Mouse (Mus musculus) megakaryocyte, embryonic 14.5 days (primary cell): ENCODE data around the gene Med19. TPM values are rescaled to one million over a fixed set of nuclear protein-coding genes. Genes with fewer than 3 reads are reported as not detected.
"Not testable (repeated sequence)": the region's sequence is repeated elsewhere in the genome, so short reads cannot be mapped to it uniquely, and the experiment has no call there.

ENCODE experiments used
- H3K27me3 ChIP-seq: replicated peaks from 2 replicates; pipeline ENCODE3; 2012; ENCODE audit warnings: inconsistent platforms
- H3K36me3 ChIP-seq: replicated peaks from 2 replicates; pipeline ENCODE3; 2012; ENCODE audit warnings: low read length, inconsistent platforms, mixed read lengths
- H3K4me1 ChIP-seq: 2 replicates; pipeline ENCODE4 v1.6.1; 2012; ENCODE audit warnings: inconsistent platforms
- H3K4me3 ChIP-seq: replicated peaks from 2 replicates; pipeline ENCODE3; 2012; ENCODE audit warnings: moderate library complexity, mild to moderate bottlenecking, inconsistent platforms
- H3K9me3 ChIP-seq: 2 replicates; pipeline ENCODE4 v1.6.1; 2012; ENCODE audit warnings: inconsistent platforms
- FLI1 ChIP-seq: IDR thresholded peaks from 2 replicates; pipeline ENCODE4 v1.6.1; 2012; ENCODE audit warnings: low read length, inconsistent platforms, mixed read lengths
- GATA1 ChIP-seq: IDR thresholded peaks from 3 replicates; pipeline ENCODE4 v1.6.1; 2012; ENCODE audit warnings: mixed read lengths, low read length, inconsistent platforms, borderline replicate concordance
- polyA plus RNA-seq: library from polyadenylated mRNA; stranded (reverse); fragments of >175 nt; gene quantifications from 2 replicates; pipeline ENCODE4 v1.2.3, GENCODE M21; 2012; ENCODE audit warnings: low replicate concordance; ENCODE audit not compliant: insufficient read depth

The Med19 gene
- polyA plus RNA-seq, 1 experiment: 9.7 TPM

DNA sequence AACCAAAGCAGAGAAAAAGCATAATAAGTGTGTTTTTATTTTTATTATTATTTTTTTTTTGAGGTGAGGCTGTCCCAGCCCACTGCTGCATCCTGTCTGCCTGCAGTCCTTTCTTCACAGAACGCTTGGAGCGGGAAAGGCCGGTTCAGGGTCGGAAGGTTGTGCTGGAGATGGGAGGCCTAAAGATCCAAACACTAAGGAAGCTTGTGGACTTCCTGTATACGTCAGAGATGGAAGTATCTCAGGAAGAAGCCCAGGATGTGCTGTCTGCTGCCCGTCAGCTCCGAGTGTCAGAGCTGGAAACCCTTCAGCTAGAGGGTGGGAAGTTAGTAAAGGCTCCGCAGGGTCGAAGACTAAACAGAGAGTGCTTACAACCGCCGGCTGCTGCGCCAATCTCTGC, 12.1 kb upstream of the Med19 start:
- no peak overlapping the region for H3K4me3 ChIP-seq
- TF ChIP-seq FLI1 (no peak), GATA1 (no peak)
- H3K9me3 ChIP-seq: no peaks in the 10 kb centered on the region
- H3K27me3 ChIP-seq: no peaks in the 10 kb centered on the region
- peaks cover 28% of the 10 kb centered on the region for H3K4me1 ChIP-seq
- no peaks in the 10 kb centered on the region for H3K36me3 ChIP-seq

DNA sequence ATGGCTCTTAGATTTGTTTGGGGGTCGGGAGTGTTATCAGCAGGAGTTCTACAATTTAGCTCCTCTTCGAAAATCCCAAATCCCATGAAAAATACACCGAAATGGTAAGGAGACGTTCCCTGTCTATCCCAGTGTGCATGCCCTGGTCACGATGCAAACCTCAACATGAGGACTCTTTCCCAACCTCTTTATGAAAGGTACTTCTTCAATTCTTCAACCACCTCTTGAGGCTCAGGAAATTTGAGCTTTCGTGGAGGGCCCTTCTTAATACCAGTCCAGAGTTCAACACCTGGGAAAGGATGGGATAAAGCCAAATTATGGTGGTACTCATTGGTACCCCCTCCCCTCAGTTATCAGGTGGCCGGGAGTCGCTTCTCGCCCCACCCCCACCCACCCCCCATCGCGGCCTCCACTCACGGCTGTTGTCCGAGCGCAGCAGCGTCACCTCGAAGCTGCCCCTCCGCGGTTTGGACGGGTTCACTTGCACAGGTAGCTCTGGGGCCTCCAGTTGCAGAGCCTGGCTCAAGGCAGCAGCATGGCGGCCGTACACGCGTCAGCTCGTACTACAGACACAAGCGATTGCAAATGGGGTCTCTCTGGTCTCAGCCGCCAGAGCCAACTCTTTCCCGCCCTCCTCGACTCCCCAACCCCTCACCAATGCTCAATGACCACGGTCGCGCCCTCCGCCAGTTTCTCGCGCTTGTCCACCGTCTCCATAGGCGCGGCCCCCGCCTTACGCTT, 8.2 kb upstream of the Med19 start:
- no peaks in the 10 kb centered on the region for H3K27me3 ChIP-seq
- TF ChIP-seq GATA1: no peak
- no peak for TF ChIP-seq FLI1
- peaks cover 26% of the 10 kb centered on the region for H3K36me3 ChIP-seq
- peaks cover 29% of the 10 kb centered on the region for H3K4me1 ChIP-seq
- H3K4me3 ChIP-seq: peak overlapping the region; percentile 97
- no peaks in the 10 kb centered on the region for H3K9me3 ChIP-seq

DNA sequence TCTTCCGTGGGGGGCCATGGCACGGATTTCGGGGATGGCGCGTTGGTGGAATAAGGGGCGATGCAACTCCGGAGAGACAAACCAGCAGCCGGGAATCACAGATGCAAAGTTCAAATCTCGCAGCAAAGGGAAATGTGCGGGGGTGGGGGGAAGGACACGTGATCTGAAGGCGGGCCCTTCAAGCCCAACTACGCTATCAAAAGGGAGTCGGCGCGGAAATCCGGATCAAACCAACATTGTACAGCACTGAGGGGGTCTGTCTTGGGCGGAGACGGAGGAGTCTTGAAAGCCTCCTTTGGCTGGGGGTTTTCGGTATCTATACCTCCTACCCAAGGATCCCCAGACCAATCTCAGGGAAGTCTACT, 7.7 kb upstream of the Med19 start, which contains the start of gene Selenoh:
Selenoh (minus strand) TSS at position 202 of the 365 bp plus-strand sequence.
- TF ChIP-seq FLI1: no peak
- H3K27me3 ChIP-seq: no peaks in the 10 kb centered on the region
- peak within 1 kb of the TSS; percentile 97 for H3K4me3 ChIP-seq
- no peaks in the 10 kb centered on the region for H3K9me3 ChIP-seq
- H3K36me3 ChIP-seq: peaks cover 32% of the 10 kb centered on the region
- peaks cover 29% of the 10 kb centered on the region for H3K4me1 ChIP-seq

DNA sequence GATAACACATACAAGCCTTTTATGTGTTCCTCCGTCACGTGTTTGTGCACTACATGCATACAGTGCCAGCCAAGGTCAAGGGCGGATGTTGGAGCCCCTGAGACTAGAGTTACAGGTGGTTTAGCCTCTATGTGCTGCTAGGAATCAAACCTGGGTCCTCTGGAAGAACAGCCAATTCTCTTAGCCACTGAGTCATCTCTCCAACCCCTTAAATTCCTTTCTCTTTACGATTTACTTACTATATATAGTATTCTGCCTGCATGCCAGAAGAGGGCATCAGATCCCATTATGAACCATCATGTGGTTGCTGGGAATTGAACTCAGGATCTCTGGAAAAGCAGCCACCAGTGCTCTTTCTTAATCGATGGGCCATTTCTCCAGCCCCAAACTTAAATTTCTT, 6.7 kb upstream of the Med19 start:
- not testable (repeated sequence) for H3K27me3 ChIP-seq

DNA sequence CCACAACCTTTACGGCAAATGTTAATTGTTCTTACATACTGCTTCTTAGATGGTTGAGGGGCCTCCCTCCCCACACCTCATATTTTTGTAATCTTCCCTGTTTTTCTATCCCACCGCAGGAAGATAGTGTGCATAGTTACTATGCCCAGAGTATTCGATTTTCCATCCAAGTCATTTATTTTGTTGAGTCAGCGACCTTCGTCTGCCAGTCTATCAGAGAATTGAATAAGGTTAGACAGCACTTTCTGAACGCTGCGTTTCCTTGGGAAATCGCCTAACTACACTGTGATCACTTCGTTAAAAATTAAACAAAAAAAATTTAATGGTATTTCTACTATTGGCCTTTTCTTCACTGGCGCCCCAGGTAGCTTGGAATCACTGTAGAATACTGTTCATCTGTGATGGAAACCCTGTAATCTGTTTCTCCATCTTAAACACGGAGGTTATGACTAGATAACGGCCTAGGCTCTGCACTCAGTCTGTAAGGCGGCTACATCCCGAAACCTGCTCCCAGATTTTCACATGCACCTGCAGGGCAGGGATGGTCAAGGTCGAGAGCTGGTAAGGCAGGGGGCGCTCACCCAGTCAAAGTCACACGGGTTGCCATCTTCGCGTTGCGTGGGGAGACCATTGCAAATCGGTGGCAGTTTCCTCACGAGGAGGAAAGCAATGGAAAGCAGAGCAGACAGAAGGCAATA, 783 bp upstream of the Med19 start:
- TF ChIP-seq FLI1: no peak
- TF ChIP-seq GATA1: no peak
- Histone ChIP-seq H3K4me1 (peaks cover 31% of the 10 kb centered on the region), H3K27me3 (no peaks in the 10 kb centered on the region), H3K9me3 (no peaks in the 10 kb centered on the region), H3K36me3 (peaks cover 47% of the 10 kb centered on the region), H3K4me3 (peak overlapping the region; percentile 94)

More for the DNA sequence above, 6.7 kb upstream of the Med19 start:
- not testable (repeated sequence) for H3K4me3 ChIP-seq, H3K9me3 ChIP-seq
- Histone ChIP-seq H3K36me3 (peaks cover 40% of the 10 kb centered on the region), H3K4me1 (peaks cover 31% of the 10 kb centered on the region)

DNA sequence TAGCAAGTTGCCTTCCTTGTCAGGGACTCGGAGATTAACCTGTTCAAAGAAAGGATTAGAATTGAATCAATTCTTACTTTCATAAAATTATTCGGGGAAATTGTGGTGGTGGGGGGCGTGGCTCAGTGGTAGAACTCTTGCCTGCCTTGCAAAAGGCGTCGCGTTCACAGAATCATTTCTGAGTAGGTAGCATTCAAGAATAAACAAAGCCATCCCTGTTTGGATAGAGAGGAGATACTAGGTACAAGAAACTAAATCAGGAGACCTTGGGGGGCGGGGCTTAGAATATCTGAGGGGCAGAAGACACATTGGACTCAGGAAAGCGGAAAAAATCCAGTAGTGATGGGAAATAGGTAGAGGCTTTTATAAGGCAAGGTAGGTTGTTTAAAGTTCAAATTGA, 814 bp downstream of the Med19 start, which contains the start of gene Tmx2:
Tmx2 (minus strand) TSS at position 125 of the 400 bp plus-strand sequence.
- Histone ChIP-seq H3K4me1 (peaks cover 37% of the 10 kb centered on the region), H3K27me3 (no peaks in the 10 kb centered on the region), H3K36me3 (peaks cover 43% of the 10 kb centered on the region), H3K4me3 (peak within 1 kb of the TSS; percentile 100), H3K9me3 (no peaks in the 10 kb centered on the region)
- TF ChIP-seq FLI1 (no peak), GATA1 (no peak)

DNA sequence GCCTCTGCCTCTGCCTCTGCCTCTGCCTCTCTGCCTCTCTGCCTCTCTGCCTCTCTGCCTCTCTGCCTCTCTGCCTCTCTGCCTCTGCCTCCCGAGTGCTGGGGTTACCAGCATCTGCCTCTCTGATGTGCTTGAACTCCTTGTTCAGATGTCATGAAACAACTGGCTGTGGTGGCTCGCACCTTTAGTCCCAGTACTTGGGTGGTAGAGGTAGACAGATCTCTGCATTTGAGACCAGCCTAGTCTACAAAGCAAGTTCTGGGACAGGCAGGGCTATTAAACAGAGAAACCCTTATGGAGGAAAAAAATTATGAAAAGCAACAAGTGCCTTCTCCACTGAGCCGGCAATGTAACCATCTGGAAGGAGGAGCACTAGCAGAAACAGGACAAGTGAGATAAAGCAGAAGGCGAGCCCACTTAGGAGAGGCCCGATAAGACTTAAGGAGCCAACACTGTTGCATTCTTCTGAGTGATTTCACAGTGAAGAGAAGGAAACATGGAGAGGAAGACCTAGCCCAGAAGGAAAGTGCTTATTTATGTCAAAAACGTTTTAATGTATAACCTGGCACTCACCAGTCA, 4.5 kb downstream of the Med19 start:
- Histone ChIP-seq H3K4me3 (no peak overlapping the region), H3K9me3 (no peaks in the 10 kb centered on the region), H3K36me3 (peaks cover 55% of the 10 kb centered on the region), H3K27me3 (no peaks in the 10 kb centered on the region), H3K4me1 (peaks cover 25% of the 10 kb centered on the region; the same call in 1 of the 2 replicates)
- no peak for TF ChIP-seq GATA1

DNA sequence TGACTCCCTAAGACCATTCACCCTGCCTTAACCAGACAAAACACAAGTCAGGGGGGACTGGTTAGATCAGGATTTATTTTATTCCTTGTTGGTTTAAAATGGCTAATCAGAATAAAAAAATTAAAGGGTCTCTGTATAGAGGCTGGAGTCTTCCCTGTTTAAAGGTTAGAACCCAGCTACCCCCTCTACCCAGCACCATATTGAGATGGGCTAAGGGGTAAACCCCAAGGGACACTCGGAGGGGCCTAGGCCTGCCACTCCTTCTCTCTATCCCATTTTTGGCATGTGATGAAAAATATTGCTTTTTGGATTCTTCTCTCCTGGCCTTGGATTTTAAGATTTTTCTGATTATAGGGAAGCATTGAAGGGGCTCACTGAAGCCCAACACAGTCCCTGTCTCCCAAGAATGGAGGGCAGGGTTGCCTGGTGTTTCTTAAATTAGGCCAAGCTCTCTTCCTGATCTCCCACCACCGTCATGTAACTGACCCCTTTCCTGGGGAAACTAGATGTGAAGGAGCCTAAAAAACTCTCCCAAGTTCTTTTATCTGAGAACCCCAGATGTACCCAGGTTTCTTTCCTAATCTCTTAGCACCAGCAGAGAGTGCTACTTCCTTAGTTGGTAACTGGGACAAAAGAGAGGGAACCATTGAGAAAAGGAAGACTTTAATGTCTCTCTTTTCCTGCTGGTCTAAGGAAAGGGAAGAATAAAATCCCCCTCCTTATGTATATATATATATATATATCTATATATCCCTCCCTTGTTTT, 10.1 kb downstream of the Med19 start:
- TF ChIP-seq FLI1: no peak
- TF ChIP-seq GATA1: no peak
- Histone ChIP-seq H3K36me3 (peaks cover 91% of the 10 kb centered on the region), H3K9me3 (no peaks in the 10 kb centered on the region), H3K4me3 (no peak overlapping the region), H3K27me3 (no peaks in the 10 kb centered on the region), H3K4me1 (peaks cover 21% of the 10 kb centered on the region)

DNA sequence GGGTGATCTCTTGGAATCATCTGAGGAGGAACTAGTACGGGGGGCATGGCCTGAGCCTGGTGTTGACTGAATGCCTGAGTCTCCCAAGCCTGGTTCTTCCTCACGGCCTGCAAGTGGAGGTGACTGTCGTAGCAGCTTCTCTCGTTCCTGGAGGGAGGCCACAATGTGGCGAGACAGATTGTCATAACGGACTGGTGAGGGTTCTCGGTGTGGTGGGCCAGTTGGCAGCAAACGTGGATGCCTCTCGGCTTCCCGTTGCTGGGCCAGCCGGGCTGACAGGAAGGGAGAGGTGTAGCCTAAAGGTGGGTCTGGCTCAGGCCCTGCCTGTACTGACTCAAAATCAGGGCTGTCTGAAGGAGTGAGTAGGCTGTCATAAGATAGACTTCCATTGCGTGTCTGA, 11.8 kb downstream of the Med19 start:
- TF ChIP-seq FLI1 (no peak), GATA1 (no peak)
- Histone ChIP-seq H3K9me3 (no peaks in the 10 kb centered on the region), H3K4me1 (peaks cover 15% of the 10 kb centered on the region), H3K27me3 (no peaks in the 10 kb centered on the region), H3K36me3 (peaks cover 97% of the 10 kb centered on the region), H3K4me3 (no peak overlapping the region)
